Mouse (Mus musculus): ENCODE results near the gene Phka1. TPM values are rescaled to one million over a fixed set of nuclear protein-coding genes. Genes with fewer than 3 reads are reported as not detected.
A peak's percentile ranks its signal among the peaks of the same experiment; 100 is the strongest.
"Not testable (repeated sequence)": the region's sequence is repeated elsewhere in the genome, so short reads cannot be mapped to it uniquely, and the experiment has no call there.

Phka1 gene
- total RNA-seq (2021) (10 to 100 TPM; 36.1 to 39.2 TPM), polyA plus RNA-seq (2012; rRNA removed) (11.5 and 22.6 TPM in 2 replicates)
- long read RNA-seq, full-length matches to known transcripts = 19 of 23 reads
- long read RNA-seq, partial matches to known transcripts = 1 of 23 reads
- long read RNA-seq, other reads (novel, unspliced or antisense) = 3 of 23 reads

GRCm38 (mm10) chrX:102643823-102644572 lies at the start of gene Phka1:
Gene Phka1, minus strand, starts transcription at chrX:102644246.
- peak; percentile 91 to 93 for DNase-seq
- H3K36me3 ChIP-seq (ENCODE audit: control insufficient read depth, insufficient read depth, low read length) = no peaks in the 10 kb centered on the region
- peaks cover 5% of the 10 kb centered on the region for H3K4me1 ChIP-seq (ENCODE audit: control insufficient read depth, insufficient read depth, low read length)
- H3K4me3 ChIP-seq = peak within 1 kb of the TSS; percentile 67
- H3K27ac ChIP-seq = peak within 1 kb of the TSS; percentile 75
- no peaks in the 10 kb centered on the region for H3K27me3 ChIP-seq (ENCODE audit: control insufficient read depth, insufficient read depth, low read length)
- H3K79me2 ChIP-seq (replicated peaks; ENCODE audit: control insufficient read depth, insufficient read depth, low read length) = no peaks in the 10 kb centered on the region
- intact Hi-C loops (cut with DNase I) = no loop called here
- TF ChIP-seq CTCF (IDR thresholded peaks at IDR 0.05) (peak; percentile 37), POLR2A (IDR thresholded peaks at IDR 0.05; ENCODE audit: insufficient read depth, low read depth, low read length) (peak; percentile 56), EP300 (IDR thresholded peaks at IDR 0.05; ENCODE audit: insufficient read depth, low read depth, low read length) (no peak)
- 19% methylated on average over 60 of the region's 60 CpGs for WGBS
- peak within 1 kb of the TSS; percentile 74 for H3K9ac ChIP-seq (ENCODE audit: low read depth, low read length)

GRCm38 (mm10) chrX:102689252-102689651 lies 45.2 kb upstream of the Phka1 start:
- intact Hi-C loops (cut with DNase I) = not testable (repeated sequence)
- 12% methylated on average over 4 of the region's 4 CpGs for WGBS
- DNase-seq = peak; percentile 3 to 22

GRCm38 (mm10) chrX:102686872-102687271 lies 42.8 kb upstream of the Phka1 start, which contains the start of gene Gm3880:
Gene Gm3880, minus strand, starts transcription at chrX:102686972.
- not testable (repeated sequence) for H3K4me3 ChIP-seq; H3K4me1 ChIP-seq (ENCODE audit: control insufficient read depth, insufficient read depth, low read length); H3K79me2 ChIP-seq (replicated peaks; ENCODE audit: control insufficient read depth, insufficient read depth, low read length); DNase-seq; H3K9ac ChIP-seq (ENCODE audit: low read depth, low read length); H3K27me3 ChIP-seq (ENCODE audit: control insufficient read depth, insufficient read depth, low read length); H3K27ac ChIP-seq; H3K36me3 ChIP-seq (ENCODE audit: control insufficient read depth, insufficient read depth, low read length)
- intact Hi-C loops (cut with DNase I) = loop anchor here (1.0 kb wide), 1 partner anchor 19 kb away; no protein-coding TSS in a partner anchor
- WGBS = 77% methylated on average over 5 of the region's 5 CpGs

More at GRCm38 (mm10) chrX:102689252-102689651, 45.2 kb upstream of the Phka1 start:
- not testable (repeated sequence) for H3K36me3 ChIP-seq (ENCODE audit: control insufficient read depth, insufficient read depth, low read length); H3K27me3 ChIP-seq (ENCODE audit: control insufficient read depth, insufficient read depth, low read length); H3K4me3 ChIP-seq; H3K9ac ChIP-seq (ENCODE audit: low read depth, low read length); H3K79me2 ChIP-seq (replicated peaks; ENCODE audit: control insufficient read depth, insufficient read depth, low read length); H3K4me1 ChIP-seq (ENCODE audit: control insufficient read depth, insufficient read depth, low read length); H3K27ac ChIP-seq
- TF ChIP-seq CTCF (IDR thresholded peaks at IDR 0.05) = peak; percentile 60

GRCm38 (mm10) chrX:102684706-102685105 lies 40.7 kb upstream of the Phka1 start:
- H3K36me3 ChIP-seq (ENCODE audit: control insufficient read depth, insufficient read depth, low read length); DNase-seq; intact Hi-C loops (cut with DNase I); H3K4me1 ChIP-seq (ENCODE audit: control insufficient read depth, insufficient read depth, low read length); H3K9ac ChIP-seq (ENCODE audit: low read depth, low read length); H3K27ac ChIP-seq; H3K4me3 ChIP-seq; H3K27me3 ChIP-seq (ENCODE audit: control insufficient read depth, insufficient read depth, low read length); H3K79me2 ChIP-seq (replicated peaks; ENCODE audit: control insufficient read depth, insufficient read depth, low read length): not testable (repeated sequence)
- 59% methylated on average over 3 of the region's 3 CpGs for WGBS

- no peak for DNase-seq
- H3K27me3 ChIP-seq (ENCODE audit: control insufficient read depth, insufficient read depth, low read length) = no peaks in the 10 kb centered on the region
- 66% methylated on average over 2 of the region's 2 CpGs for WGBS
- H3K79me2 ChIP-seq (replicated peaks; ENCODE audit: control insufficient read depth, insufficient read depth, low read length) = no peaks in the 10 kb centered on the region
- H3K4me1 ChIP-seq (ENCODE audit: control insufficient read depth, insufficient read depth, low read length) = no peaks in the 10 kb centered on the region
- no peak overlapping the region for H3K9ac ChIP-seq (ENCODE audit: low read depth, low read length)
- no peak overlapping the region for H3K27ac ChIP-seq
- TF ChIP-seq EP300 (IDR thresholded peaks at IDR 0.05; ENCODE audit: insufficient read depth, low read depth, low read length) (no peak), POLR2A (IDR thresholded peaks at IDR 0.05; ENCODE audit: insufficient read depth, low read depth, low read length) (no peak), CTCF (IDR thresholded peaks at IDR 0.05) (no peak)
- intact Hi-C loops (cut with DNase I) = no loop called here
- H3K4me3 ChIP-seq = no peak overlapping the region
- H3K36me3 ChIP-seq (ENCODE audit: control insufficient read depth, insufficient read depth, low read length) = no peaks in the 10 kb centered on the region
Measured at GRCm38 (mm10) chrX:102666641-102667040, 22.6 kb upstream of the Phka1 start.

- H3K27ac ChIP-seq = no peak overlapping the region
- no peaks in the 10 kb centered on the region for H3K4me1 ChIP-seq (ENCODE audit: control insufficient read depth, insufficient read depth, low read length)
- DNase-seq = peak in 1 of 2 experiments; percentile 4
- no peak overlapping the region for H3K4me3 ChIP-seq
- no peaks in the 10 kb centered on the region for H3K36me3 ChIP-seq (ENCODE audit: control insufficient read depth, insufficient read depth, low read length)
- no peaks in the 10 kb centered on the region for H3K79me2 ChIP-seq (replicated peaks; ENCODE audit: control insufficient read depth, insufficient read depth, low read length)
- WGBS = 19% methylated on average over 3 of the region's 3 CpGs
- peak; percentile 67 for TF ChIP-seq CTCF (IDR thresholded peaks at IDR 0.05)
- TF ChIP-seq POLR2A (IDR thresholded peaks at IDR 0.05; ENCODE audit: insufficient read depth, low read depth, low read length) = no peak
- no peak for TF ChIP-seq EP300 (IDR thresholded peaks at IDR 0.05; ENCODE audit: insufficient read depth, low read depth, low read length)
- intact Hi-C loops (cut with DNase I) = no loop called here
- H3K27me3 ChIP-seq (ENCODE audit: control insufficient read depth, insufficient read depth, low read length) = no peaks in the 10 kb centered on the region
- no peak overlapping the region for H3K9ac ChIP-seq (ENCODE audit: low read depth, low read length)
Measured at GRCm38 (mm10) chrX:102660712-102661111, 16.7 kb upstream of the Phka1 start.

Data from heart, adult 2 months (tissue).